Mouse (Mus musculus) erythroblast, embryonic 14.5 days (primary cell): ENCODE measurements around the gene Zic2. TPM values are rescaled to one million over a fixed set of nuclear protein-coding genes. Genes with fewer than 3 reads are reported as not detected.
"Not testable (repeated sequence)": the region's sequence is repeated elsewhere in the genome, so short reads cannot be mapped to it uniquely, and the experiment has no call there.

Source experiments
- H3K27me3 ChIP-seq: 2 replicates; pipeline ENCODE4 v1.6.1; 2012; ENCODE audit warnings: inconsistent platforms; ENCODE audit not compliant: control insufficient read depth
- H3K36me3 ChIP-seq: 2 replicates; pipeline ENCODE4 v1.6.1; 2012; ENCODE audit warnings: mild to moderate bottlenecking, inconsistent platforms; ENCODE audit not compliant: control insufficient read depth
- H3K4me1 ChIP-seq: 2 replicates; pipeline ENCODE4 v1.6.1; 2012; ENCODE audit warnings: inconsistent platforms; ENCODE audit not compliant: control insufficient read depth
- H3K4me3 ChIP-seq: replicated peaks from 2 replicates; pipeline ENCODE3; 2012; ENCODE audit warnings: moderate library complexity, mild to moderate bottlenecking, inconsistent platforms
- H3K9me3 ChIP-seq: 2 replicates; pipeline ENCODE4 v1.6.1; 2012; ENCODE audit warnings: low read length, inconsistent platforms, mixed read lengths; ENCODE audit not compliant: control insufficient read depth
- GATA1 ChIP-seq: IDR thresholded peaks from 2 replicates; pipeline ENCODE4 v1.6.1; 2012; ENCODE audit warnings: low read length, inconsistent platforms, mixed read lengths
- TAL1 ChIP-seq: IDR thresholded peaks from 3 replicates; pipeline ENCODE4 v1.6.1; 2012; ENCODE audit warnings: low read length, inconsistent platforms, mixed read lengths
- polyA plus RNA-seq: library from polyadenylated mRNA; stranded (reverse); fragments of >175 nt; gene quantifications from 2 replicates; pipeline ENCODE4 v1.2.3, GENCODE M21; 2012

Gene Zic2
- polyA plus RNA-seq, 1 experiment = not detected

DNA sequence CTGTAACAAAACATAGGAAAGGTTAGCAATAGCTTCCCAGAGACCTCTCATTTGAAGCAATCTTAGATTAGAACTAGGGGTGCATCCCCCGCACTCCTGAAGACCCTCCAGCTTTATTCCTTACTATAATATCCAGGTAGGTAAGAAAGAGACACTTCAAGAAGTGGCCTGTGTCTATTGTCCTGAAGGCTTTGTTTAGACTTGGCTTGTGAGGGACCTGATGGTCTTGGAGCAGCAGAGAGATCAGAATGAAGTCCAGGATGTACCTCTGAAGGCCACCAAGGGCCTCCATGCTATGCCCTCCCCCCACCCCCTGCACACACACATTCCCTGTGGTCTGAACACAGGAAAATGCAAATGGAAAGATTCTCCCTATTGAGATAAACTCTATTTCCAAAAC lies 15.5 kb upstream of the Zic2 start:
- TF ChIP-seq TAL1 = no peak
- no peak for TF ChIP-seq GATA1
- no peak overlapping the region for H3K4me3 ChIP-seq
- peaks cover 2% of the 10 kb centered on the region; the same call in 1 of the 2 replicates for H3K9me3 ChIP-seq
- H3K36me3 ChIP-seq = no peaks in the 10 kb centered on the region
- H3K4me1 ChIP-seq = no peaks in the 10 kb centered on the region; the same call in 1 of the 2 replicates
- H3K27me3 ChIP-seq = peaks cover 54% of the 10 kb centered on the region

DNA sequence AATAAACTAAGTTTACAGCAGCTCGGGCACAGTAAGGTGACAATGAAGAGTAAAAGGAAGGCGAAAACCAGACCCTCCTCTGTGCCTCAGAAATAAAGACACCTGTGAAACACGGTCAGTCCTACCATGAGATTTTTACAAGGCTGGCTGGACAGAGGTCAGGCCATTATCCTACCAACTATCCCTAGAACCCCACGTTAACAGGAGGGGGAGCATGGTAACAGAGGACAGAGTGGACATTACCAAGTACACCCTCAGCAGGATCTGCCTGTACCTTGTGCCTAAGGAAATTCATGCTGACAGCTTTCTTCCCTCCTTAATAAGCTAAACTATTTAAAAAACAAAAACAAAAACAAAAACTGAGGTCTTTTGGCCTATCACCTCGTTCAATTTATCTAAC lies 15.0 kb upstream of the Zic2 start:
- Histone ChIP-seq H3K27me3 (peaks cover 54% of the 10 kb centered on the region), H3K9me3 (peaks cover 2% of the 10 kb centered on the region; the same call in 1 of the 2 replicates), H3K4me3 (no peak overlapping the region), H3K36me3 (no peaks in the 10 kb centered on the region), H3K4me1 (no peaks in the 10 kb centered on the region; the same call in 1 of the 2 replicates)
- TF ChIP-seq GATA1 (no peak), TAL1 (no peak)

DNA sequence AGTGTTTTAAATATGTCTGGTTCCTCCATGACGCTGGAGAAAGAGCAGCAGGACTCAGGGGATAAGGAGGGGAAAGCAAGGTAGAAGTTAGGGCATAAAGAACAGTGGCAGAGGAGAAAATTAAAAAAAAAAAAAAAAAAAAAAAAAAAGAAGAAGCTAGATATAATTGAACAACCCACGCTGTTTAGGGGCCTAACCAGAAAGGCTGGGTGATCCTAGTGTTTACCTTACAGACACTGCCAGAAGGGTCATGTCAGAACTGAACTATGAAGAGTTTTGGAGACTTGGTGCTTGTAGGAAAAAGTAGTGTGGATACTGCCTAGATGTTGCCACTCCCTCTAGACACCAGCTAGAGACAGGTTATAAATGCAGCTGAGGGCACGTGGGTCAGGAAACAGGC lies 13.7 kb upstream of the Zic2 start:
- Histone ChIP-seq H3K4me3 (no peak overlapping the region), H3K9me3 (peaks cover 2% of the 10 kb centered on the region; the same call in 1 of the 2 replicates), H3K4me1 (no peaks in the 10 kb centered on the region; the same call in 1 of the 2 replicates), H3K36me3 (no peaks in the 10 kb centered on the region), H3K27me3 (peaks cover 62% of the 10 kb centered on the region)
- TF ChIP-seq TAL1 = no peak; the same call in 2 of the 3 replicates
- TF ChIP-seq GATA1 = no peak

DNA sequence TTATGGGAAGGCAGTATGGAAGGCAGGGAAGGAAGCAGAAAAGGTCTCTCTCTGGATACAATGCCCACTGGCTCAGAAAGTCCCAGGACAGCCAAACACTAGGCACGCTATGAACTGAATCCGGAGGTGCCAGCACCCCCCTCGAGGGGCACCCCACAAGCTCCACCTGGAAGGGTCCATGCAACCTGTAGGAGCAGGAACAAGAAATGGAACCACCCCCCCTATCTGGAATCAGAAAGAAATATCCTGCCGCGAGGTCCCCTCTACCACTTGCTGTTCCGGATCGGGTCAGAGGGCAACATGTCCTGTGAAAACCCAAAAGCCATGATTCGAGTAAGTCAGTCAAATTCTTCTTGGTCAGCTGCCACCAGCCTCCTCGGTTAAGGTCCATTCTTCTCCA lies 13.3 kb upstream of the Zic2 start:
- Histone ChIP-seq H3K27me3 (peaks cover 66% of the 10 kb centered on the region), H3K4me3 (no peak overlapping the region), H3K4me1 (no peaks in the 10 kb centered on the region; the same call in 1 of the 2 replicates), H3K36me3 (no peaks in the 10 kb centered on the region), H3K9me3 (peaks cover 2% of the 10 kb centered on the region; the same call in 1 of the 2 replicates)
- TF ChIP-seq GATA1 = no peak

DNA sequence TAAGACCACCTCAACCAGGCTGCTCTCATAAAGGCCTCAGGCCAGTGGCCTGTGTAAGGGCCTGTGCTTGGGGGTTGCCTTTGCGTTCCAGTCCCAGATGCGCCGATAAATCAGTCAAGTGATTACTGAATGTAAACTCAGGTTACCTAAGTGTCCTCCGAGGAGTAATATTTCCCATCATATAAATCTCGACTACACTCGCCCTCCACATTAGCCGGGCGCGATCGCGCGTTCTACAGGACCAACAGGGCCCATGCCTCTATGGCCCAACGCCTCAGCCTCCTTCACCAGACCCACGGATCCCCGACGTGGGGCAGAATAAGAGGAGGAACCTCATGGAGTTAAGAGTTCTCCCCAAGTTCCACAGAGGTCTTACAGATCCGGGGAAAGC lies 12.6 kb upstream of the Zic2 start:
- Histone ChIP-seq H3K36me3 (no peaks in the 10 kb centered on the region), H3K9me3 (peaks cover 2% of the 10 kb centered on the region; the same call in 1 of the 2 replicates), H3K4me1 (no peaks in the 10 kb centered on the region; the same call in 1 of the 2 replicates), H3K27me3 (peaks cover 73% of the 10 kb centered on the region), H3K4me3 (no peak overlapping the region)
- TF ChIP-seq TAL1 (no peak), GATA1 (no peak)

DNA sequence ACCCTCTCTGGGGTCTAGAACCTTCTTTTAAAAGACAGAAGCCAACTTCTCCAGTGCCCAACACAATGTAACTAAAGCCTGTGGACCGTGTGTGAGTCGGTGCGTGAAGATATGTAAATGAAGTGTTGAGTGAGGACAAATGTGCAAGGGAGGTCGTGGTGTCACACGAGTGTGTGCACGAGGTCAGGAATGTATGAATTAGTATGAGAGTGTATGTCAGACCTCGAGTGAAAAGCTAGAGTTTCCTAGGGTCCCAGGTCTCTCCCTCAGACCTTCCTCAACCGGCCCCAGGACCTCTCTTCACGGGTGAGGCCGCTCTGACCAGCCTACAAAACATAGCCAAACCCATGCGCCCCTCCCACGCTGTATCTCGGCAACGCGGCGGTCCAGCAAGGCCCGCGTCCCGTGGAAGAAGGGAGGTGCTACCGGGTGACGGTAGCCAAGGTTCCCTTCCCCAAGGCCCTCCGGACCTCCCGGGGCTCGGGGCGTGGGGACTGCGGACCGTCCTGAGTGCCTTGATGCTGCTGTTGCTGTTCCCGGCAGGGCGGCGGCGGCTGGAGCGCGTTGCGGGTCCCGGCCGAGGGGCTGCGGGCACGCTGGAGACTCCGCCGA lies 12.0 kb upstream of the Zic2 start:
- no peak overlapping the region for H3K4me3 ChIP-seq

DNA sequence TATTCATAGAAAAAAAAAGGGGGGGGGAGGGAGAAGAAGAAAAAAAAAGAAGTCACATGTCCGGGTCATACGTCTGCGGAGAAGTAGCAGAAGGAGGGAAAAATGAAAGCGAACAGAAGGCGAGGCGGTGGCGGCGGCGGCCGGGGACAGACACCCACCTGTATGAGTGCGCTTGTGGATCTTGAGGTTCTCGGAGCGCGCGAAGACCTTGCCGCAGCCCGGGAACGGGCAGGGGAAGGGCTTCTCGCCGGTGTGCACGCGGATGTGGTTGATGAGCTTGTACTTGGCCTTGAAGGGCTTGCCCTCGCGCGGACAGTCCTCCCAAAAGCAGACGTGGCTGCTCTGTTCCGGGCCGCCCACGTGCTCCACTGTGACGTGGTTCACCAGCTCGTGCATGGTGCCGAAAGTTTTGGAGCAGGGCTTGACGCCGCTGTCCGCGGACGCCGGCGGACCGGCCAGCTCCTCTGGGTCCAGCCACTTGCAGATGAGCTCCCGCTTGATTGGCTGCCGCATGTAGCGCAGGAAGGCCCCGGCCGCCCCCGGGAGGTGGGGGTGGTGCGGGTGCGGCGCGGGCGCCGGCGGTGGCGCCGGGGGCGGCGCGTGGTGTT lies 11.4 kb upstream of the Zic2 start:
- peaks cover 84% of the 10 kb centered on the region for H3K27me3 ChIP-seq
- not testable (repeated sequence) for H3K4me1 ChIP-seq, H3K4me3 ChIP-seq, H3K9me3 ChIP-seq, H3K36me3 ChIP-seq

More for the DNA sequence above, 12.0 kb upstream of the Zic2 start:
- Histone ChIP-seq H3K9me3 (peaks cover 2% of the 10 kb centered on the region; the same call in 1 of the 2 replicates), H3K27me3 (peaks cover 78% of the 10 kb centered on the region), H3K4me1 (no peaks in the 10 kb centered on the region; the same call in 1 of the 2 replicates), H3K36me3 (no peaks in the 10 kb centered on the region)
- no peak for TF ChIP-seq TAL1
- TF ChIP-seq GATA1 = no peak

DNA sequence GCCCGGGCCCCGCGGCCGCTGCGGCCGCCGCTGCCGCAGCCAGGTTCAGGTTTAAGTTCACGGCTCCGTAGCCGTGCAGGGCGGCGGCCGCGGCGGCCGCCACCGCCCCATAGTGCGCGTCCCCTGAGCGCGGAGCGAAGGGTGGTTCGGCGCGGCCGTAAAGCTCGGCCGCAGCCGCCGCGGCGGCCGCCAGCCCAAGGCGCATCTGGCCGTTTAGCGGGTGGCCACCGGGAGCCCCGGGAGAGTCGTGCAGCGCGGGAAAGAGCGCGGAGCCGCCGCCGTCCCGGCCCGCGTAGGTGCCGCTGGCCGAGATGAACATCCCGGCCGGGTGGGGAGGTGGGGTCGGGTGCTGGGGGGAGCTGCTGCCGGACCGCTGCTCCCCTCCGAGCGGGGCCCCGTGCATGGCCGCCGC lies 10.9 kb upstream of the Zic2 start:
- Histone ChIP-seq H3K36me3 (no peaks in the 10 kb centered on the region), H3K27me3 (peaks cover 90% of the 10 kb centered on the region), H3K9me3 (peaks cover 2% of the 10 kb centered on the region; the same call in 1 of the 2 replicates), H3K4me1 (no peaks in the 10 kb centered on the region; the same call in 1 of the 2 replicates), H3K4me3 (peak overlapping the region; percentile 24)
- TF ChIP-seq GATA1 = no peak
- no peak for TF ChIP-seq TAL1
